Mouse (Mus musculus) bone marrow macrophage, adult 2 months (primary cell): ENCODE measurements around the gene Arhgef12.

ENCODE experiments used
- CTCF ChIP-seq: IDR thresholded peaks from 2 replicates; pipeline ENCODE4 v1.5.1; 2012; ENCODE audit warnings: low read depth, mild to moderate bottlenecking, low read length, moderate library complexity
- POLR2A ChIP-seq: IDR thresholded peaks from 2 replicates; pipeline ENCODE4 v1.6.1; 2012; ENCODE audit warnings: mild to moderate bottlenecking, low read depth, low read length, borderline replicate concordance

DNA sequence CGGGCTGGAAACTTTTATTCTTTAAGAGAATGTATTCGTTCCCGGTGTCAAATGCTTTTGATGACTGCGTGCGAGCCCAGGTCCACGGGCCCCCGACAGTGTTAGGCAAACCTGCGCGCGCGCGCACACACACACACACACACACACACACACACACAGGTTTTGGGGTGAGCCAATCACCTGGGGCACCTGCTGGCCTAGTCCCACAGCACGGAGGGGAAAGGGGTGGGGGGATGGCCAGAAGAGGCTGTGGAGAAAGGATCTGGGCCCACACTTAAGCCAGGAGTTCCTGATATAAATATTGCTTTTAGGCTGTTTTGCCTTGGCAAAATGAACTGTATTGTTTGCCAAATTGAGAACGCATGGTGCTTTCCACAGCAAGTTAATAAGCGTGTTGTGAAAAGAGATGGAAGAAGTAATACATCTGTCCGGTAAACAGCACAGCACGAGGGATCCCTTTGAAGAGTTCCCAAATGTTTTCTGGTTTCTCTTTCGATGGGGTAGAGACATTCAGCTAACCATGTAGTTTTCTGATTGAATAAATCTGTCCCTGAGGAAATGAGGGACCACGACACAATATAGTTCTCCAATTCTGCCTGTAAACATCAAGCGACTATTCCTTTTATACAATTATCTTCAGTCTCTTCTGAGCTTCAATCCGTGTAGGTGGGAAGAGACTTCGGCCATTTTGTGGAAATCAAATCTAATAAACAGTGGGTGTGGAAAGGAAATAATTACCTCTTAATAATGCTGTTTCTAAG, 433 bp downstream of the Arhgef12 start:
- no peak for TF ChIP-seq CTCF
- no peak for TF ChIP-seq POLR2A
